Mouse (Mus musculus) ES-E14 (cell line): ENCODE measurements around the gene Tmem8. TPM values are rescaled to one million over a fixed set of nuclear protein-coding genes. Genes with fewer than 3 reads are reported as not detected.
A peak's percentile ranks its signal among the peaks of the same experiment; 100 is the strongest.

Source experiments
- DNase-seq: peaks from one replicate; pipeline ENCODE4 v3.0.0-alpha.2; 2013; ENCODE audit warnings: low read depth, low spot score
- H3K27ac ChIP-seq: 2 replicates; pipeline ENCODE4 v1.5.1; 2012; ENCODE audit warnings: low read depth, mild to moderate bottlenecking, low read length, moderate library complexity, mixed read lengths; ENCODE audit not compliant: poor library complexity, insufficient read depth, severe bottlenecking
- H3K36me3 ChIP-seq: 2 replicates; pipeline ENCODE4 v1.6.1; 2012; ENCODE audit warnings: mild to moderate bottlenecking, low read length, moderate library complexity, mixed read lengths; ENCODE audit not compliant: control insufficient read depth, poor library complexity, insufficient read depth, severe bottlenecking
- H3K4me1 ChIP-seq, 2 experiments: fragments of 150-350 bp in 1 of 2; sonication (generic) in 1 of 2; 2 replicates each; pipeline ENCODE4 v1.6.1; 2012; ENCODE audit warnings: low read length in 2 of 2, mild to moderate bottlenecking in 1 of 2, mixed read lengths in 1 of 2; ENCODE audit not compliant: control insufficient read depth in 2 of 2, insufficient read depth in 2 of 2, poor library complexity in 1 of 2
- H3K4me3 ChIP-seq, 2 experiments: fragments of 150-350 bp in 1 of 2; sonication (generic) in 1 of 2; 2 replicates each; pipeline ENCODE4 v1.5.1; 2012; ENCODE audit warnings: low read length in 2 of 2, low read depth in 1 of 2, mild to moderate bottlenecking in 1 of 2, mixed read lengths in 1 of 2; ENCODE audit not compliant: insufficient read depth in 1 of 2, poor library complexity in 1 of 2, severe bottlenecking in 1 of 2
- H3K9ac ChIP-seq: 2 replicates; pipeline ENCODE4 v1.6.1; 2012; ENCODE audit warnings: low read depth, mild to moderate bottlenecking, low read length, mixed read lengths; ENCODE audit not compliant: poor library complexity, insufficient read depth, severe bottlenecking
- H3K9me3 ChIP-seq: fragments of 150-350 bp; sonication (generic); 2 replicates; pipeline ENCODE4 v1.6.1; 2012; ENCODE audit warnings: low read depth, mild to moderate bottlenecking, low read length; ENCODE audit not compliant: control insufficient read depth, insufficient read depth
- CHD2 ChIP-seq: IDR thresholded peaks from 2 replicates; pipeline ENCODE4 v1.6.1; 2014; ENCODE audit warnings: mild to moderate bottlenecking, low read depth, low read length, inconsistent platforms
- HCFC1 ChIP-seq: IDR thresholded peaks from 2 replicates; pipeline ENCODE4 v1.6.1; 2012; ENCODE audit warnings: low read length, inconsistent platforms, borderline replicate concordance; ENCODE audit not compliant: insufficient read depth
- MAFK ChIP-seq: IDR thresholded peaks from 2 replicates; pipeline ENCODE4 v1.6.1; 2014; ENCODE audit warnings: mild to moderate bottlenecking, low read depth, low read length, inconsistent platforms; ENCODE audit not compliant: insufficient read depth
- ZC3H11A ChIP-seq: IDR thresholded peaks from 2 replicates; pipeline ENCODE4 v1.6.1; 2012; ENCODE audit warnings: low read depth, mild to moderate bottlenecking, inconsistent platforms, low read length, borderline replicate concordance
- ZNF384 ChIP-seq: IDR thresholded peaks from 2 replicates; pipeline ENCODE4 v1.6.1; 2012; ENCODE audit warnings: low read depth, low read length, inconsistent platforms
- in situ Hi-C, 2 experiments: fragments of 600-800 bp; cut with MboI; formaldehyde crosslinking; loops; one replicate each; pipeline ENCODE4 v1.15.1; 2025; ENCODE audit warnings: low sequenced_read_pairs in 2 of 2, inconsistent platforms in 1 of 2; ENCODE audit not compliant: unreplicated experiment in 2 of 2
- total RNA-seq: library from RNA; depleted of rRNA; stranded (reverse); fragments of 300-350 nt; gene quantifications from 2 replicates; pipeline ENCODE4 v1.2.3, GENCODE M21; 2012

The Tmem8 gene
- total RNA-seq, 1 experiment: 22.3 TPM

DNA sequence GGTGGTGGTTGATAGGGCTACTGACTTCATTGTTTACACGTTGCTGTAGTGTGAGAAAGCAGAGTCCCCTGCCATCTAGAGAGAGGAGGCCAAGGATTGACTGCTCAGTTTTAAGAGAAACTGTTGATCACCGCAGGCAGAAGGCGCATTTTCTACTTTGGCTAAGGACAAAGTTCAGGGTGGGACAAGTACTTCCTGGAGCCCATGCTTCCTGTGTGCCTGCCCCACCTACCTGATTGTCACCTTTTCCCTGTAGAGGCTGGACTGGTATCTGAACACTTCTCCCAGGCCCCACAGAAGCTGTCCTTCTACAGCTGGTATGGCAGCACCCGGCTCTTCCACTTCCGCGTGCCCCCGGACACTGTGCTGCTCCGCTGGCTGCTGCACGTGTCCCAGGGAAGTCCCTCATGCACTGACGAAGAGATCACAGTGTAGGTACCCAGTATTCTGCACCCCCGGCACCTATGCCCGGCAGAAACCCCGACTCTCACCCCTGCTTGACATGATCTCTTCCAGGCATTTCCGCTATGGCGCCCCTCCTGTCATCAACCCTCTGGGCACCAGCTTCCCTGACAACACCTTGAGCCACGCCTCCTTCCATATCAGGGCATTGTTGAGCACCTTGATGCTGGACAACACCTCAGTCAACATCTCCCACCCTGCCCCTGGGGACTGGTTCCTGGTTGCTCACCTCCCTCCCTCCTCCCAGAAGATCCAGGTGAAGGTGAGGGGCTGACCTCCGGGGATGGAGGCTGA is 3.6 kb downstream of the Tmem8 start:
- Histone ChIP-seq H3K4me1 (peaks cover 4 to 26% of the 10 kb centered on the region in 2 experiments), H3K27ac (no peak overlapping the region), H3K9me3 (no peaks in the 10 kb centered on the region), H3K36me3 (peaks cover 46% of the 10 kb centered on the region), H3K4me3 (no peak overlapping the region), H3K9ac (peak overlapping the region; percentile 0; the same call in 1 of the 2 replicates)
- no peak for DNase-seq
- in situ Hi-C loops: no loop called here
- TF ChIP-seq MAFK (no peak), HCFC1 (no peak), ZC3H11A (no peak), ZNF384 (no peak), CHD2 (no peak)

DNA sequence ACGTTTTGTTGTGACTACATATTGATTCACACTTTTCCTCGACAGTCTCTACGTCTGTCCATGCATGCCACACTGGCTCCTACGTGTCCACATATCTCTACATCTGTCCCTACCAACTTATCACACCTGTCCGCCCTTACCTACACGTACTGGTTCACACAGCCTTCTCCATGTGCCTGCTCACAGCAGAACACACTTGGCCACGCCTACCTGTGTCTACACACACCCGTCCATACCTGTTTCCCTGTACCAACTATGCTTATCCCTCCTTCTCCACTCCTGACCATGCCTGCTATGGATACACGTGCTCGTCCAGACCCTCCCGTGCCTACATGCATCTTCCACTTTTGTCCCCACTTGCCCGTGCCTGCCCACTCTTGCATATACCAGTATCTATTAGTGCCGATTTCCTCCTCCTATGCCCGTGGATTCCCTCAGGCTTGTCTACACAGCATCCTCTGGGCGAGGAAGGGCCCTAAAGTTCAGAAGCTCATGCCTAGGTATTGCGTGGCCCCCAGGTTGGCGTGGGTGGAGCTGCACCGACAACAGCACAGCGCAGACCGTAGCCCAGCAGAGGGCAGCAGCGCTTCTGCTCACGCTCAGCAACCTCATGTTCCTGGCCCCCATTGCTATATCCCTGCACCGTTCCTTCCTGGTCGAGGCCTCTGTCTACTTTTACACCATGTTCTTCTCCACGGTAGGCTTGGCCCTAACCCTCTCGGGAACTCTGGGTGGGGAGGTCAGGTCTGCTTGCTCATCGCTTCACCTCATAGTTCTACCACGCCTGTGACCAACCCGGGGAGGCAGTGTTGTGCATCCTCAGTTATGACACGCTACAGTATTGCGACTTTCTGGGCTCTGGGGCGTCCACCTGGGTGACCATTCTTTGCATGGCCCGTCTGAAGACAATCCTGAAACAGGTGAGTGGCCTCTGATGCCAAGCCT is 6.9 kb downstream of the Tmem8 start:
- Histone ChIP-seq H3K4me1 (peaks cover 0 to 31% of the 10 kb centered on the region in 2 experiments; a peak in 2 of 4 replicates), H3K36me3 (peaks cover 60% of the 10 kb centered on the region), H3K9me3 (no peaks in the 10 kb centered on the region), H3K27ac (no peak overlapping the region), H3K4me3 (no peak overlapping the region), H3K9ac (no peak overlapping the region)
- no peak for TF ChIP-seq MAFK
- TF ChIP-seq HCFC1: no peak
- TF ChIP-seq ZC3H11A: no peak
- no peak for TF ChIP-seq CHD2
- TF ChIP-seq ZNF384: no peak
- DNase-seq: no peak
- in situ Hi-C loops: no loop called here

DNA sequence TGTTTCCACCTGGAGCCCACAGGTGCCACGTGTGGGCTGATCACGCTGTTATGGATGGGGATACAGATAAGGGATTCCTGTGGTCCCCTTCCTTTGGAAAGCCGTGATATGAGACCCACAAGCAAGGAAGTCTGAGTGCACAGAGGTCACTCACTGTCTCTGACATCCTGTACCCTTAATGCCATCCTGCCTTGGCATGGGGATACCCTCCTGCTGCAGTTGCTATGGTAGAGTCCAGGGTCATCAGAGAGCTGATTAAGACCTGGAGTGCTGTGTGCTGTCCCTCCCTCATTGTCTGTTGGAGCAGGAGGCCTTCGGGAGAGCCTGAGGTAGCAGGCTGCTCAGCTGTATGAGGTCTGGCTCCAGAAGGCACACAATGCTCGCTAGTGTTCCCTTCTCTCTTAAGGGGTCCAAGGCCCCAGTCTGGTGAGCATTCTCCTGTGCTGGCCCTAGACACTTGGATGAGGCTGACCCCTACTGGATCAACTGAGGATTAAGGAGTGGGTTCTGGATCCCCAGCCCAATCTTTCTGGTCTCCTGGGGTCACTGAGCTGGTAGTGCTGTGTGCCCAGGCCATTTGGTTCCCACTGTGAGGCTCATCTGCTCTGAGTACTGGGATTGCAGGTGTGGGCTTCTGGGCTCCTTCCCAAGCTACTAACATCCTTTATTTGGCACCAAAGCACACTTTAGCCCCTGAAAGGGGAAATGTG is 9.5 kb downstream of the Tmem8 start:
- Histone ChIP-seq H3K4me3 (no peak overlapping the region), H3K4me1 (peaks cover 0 to 18% of the 10 kb centered on the region in 2 experiments; a peak in 1 of 4 replicates), H3K27ac (no peak overlapping the region), H3K9ac (no peak overlapping the region), H3K9me3 (no peaks in the 10 kb centered on the region), H3K36me3 (peaks cover 70% of the 10 kb centered on the region)
- no peak for DNase-seq
- TF ChIP-seq ZC3H11A: no peak
- no peak for TF ChIP-seq CHD2
- TF ChIP-seq MAFK: no peak
- TF ChIP-seq ZNF384: no peak
- TF ChIP-seq HCFC1: no peak
- in situ Hi-C loops: no loop called here

DNA sequence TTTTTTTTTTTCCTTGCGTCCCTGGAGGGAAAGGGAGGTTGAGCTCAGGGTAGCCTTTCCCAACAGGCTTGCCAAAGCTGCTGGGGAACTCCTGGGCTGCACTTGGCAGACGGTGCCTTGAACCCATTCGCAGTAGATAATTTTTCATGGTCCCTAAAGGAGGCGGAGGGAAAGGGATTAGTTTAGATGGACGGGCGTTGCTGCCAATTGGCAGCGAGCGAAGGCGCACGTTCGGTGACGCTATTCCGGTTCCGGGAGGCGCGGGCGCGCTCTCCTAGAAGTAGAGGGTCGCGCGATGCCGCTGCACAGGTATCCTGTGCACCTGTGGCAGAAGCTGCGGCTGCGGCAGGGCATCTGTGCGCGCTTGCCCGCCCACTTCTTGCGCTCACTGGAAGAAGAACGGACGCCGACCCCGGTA is 10.2 kb downstream of the Tmem8 start, which contains the start of gene Mrpl28:
Gene Mrpl28, plus strand, starts transcription at position 234 of the 418 bp plus-strand sequence.
- H3K9me3 ChIP-seq: no peaks in the 10 kb centered on the region
- peaks cover 63% of the 10 kb centered on the region for H3K36me3 ChIP-seq
- peak; percentile 98 for DNase-seq
- peak within 1 kb of the TSS; percentile 88 for H3K9ac ChIP-seq
- peak within 1 kb of the TSS; percentile 24 for H3K27ac ChIP-seq
- peaks cover 0 to 18% of the 10 kb centered on the region in 2 experiments; a peak in 1 of 4 replicates for H3K4me1 ChIP-seq
- peak within 1 kb of the TSS; percentile 90 to 92 for H3K4me3 ChIP-seq
- in situ Hi-C loops: no loop called here
- TF ChIP-seq ZNF384: peak; percentile 71; the same call in 1 of the 2 replicates
- TF ChIP-seq MAFK: no peak
- TF ChIP-seq ZC3H11A: no peak
- TF ChIP-seq CHD2: peak; percentile 88; the same call in 1 of the 2 replicates
- TF ChIP-seq HCFC1: peak; percentile 73; the same call in 1 of the 2 replicates
